Mouse (Mus musculus) left cerebral cortex, adult 2 months (tissue): ENCODE data around the gene Inip. TPM values are rescaled to one million over a fixed set of nuclear protein-coding genes. Genes with fewer than 3 reads are reported as not detected.

ENCODE experiments used
- DNase-seq, 2 experiments: peaks; one replicate each; pipeline ENCODE4 v3.0.0; 2021 to 2022; ENCODE audit warnings: low spot score in 2 of 2, mixed read lengths in 1 of 2; ENCODE audit errors: extremely low spot score in 1 of 2
- H3K27ac ChIP-seq: fragments of 200-600 bp; 2 replicates; pipeline ENCODE4 v1.8.1; 2022
- H3K4me3 ChIP-seq: fragments of 200-600 bp; 2 replicates; pipeline ENCODE4 v1.8.1; 2022
- CTCF ChIP-seq: fragments of 200-600 bp; IDR thresholded peaks from 2 replicates; pipeline ENCODE4 v1.8.1; 2022; ENCODE audit warnings: antibody characterized with exemption, mild to moderate bottlenecking, moderate library complexity
- intact Hi-C: fragments of 180-260 bp; cut with DNase I; formaldehyde crosslinking; loops from one replicate; pipeline ENCODE4 v1.15.1; 2025
- total RNA-seq, 2 experiments: library from RNA; stranded (reverse); gene quantifications; 2 replicates each; pipeline ENCODE4 v1.2.3; 2021

The Inip gene
- total RNA-seq, 2 experiments from 2014 or later: 22.3 to 23.1 TPM

DNA sequence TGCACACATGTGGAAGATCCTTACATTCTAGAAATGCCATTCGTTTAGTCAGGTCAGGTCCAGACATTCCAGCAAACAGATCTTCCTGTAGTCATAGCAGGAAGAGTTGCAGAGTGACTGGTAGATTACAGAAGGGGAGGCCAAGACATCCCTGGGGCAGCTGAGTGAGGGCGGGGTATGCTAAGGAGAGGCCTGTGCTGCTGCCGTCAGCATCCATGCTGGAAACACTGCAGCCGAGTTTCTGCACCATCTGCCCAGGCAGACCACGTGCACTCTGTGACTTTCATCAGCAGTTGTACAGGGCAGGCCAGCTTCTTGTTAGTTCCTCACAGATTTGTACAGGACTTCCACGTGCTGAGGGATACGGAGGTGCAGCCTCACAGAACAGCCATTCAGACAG, 22.1 kb upstream of the Inip start:
- no peak overlapping the region for H3K4me3 ChIP-seq
- intact Hi-C loops: no loop called here
- no peak for TF ChIP-seq CTCF
- DNase-seq: peak; percentile 33 to 43
- H3K27ac ChIP-seq: no peak overlapping the region; the same call in 1 of the 2 replicates

GRCm38 (mm10) chr4:59822119-59822518, 20.7 kb upstream of the Inip start:
- no peak overlapping the region for H3K4me3 ChIP-seq
- intact Hi-C loops: no loop called here
- no peak for TF ChIP-seq CTCF
- no peak for DNase-seq
- no peak overlapping the region for H3K27ac ChIP-seq

DNA sequence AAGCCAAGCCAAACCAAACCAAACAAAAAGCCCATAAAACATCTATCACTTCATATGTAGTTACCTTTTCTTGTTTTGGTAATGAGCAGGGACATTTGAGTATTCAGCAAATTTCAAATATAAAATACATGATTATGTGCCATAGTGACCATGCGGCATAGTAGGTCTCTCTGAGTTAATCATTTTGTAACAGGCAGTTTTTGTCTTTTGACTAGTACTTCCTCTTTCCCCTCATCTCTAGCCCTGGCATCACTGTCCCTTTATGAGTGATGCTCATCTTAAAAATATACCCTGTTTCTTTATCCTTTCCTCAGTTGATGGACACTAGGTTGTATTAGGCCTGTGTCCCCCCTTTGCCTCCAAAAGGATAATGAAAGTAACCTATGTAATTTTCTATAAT, 20.1 kb upstream of the Inip start:
- intact Hi-C loops: no loop called here
- DNase-seq: no peak
- no peak overlapping the region for H3K4me3 ChIP-seq
- H3K27ac ChIP-seq: no peak overlapping the region
- no peak for TF ChIP-seq CTCF

- no peak overlapping the region for H3K4me3 ChIP-seq
- DNase-seq: no peak
- no peak overlapping the region for H3K27ac ChIP-seq
- no peak for TF ChIP-seq CTCF
- intact Hi-C loops: no loop called here
These were observed 18.2 kb upstream of the Inip start for GRCm38 (mm10) chr4:59819477-59820022.

DNA sequence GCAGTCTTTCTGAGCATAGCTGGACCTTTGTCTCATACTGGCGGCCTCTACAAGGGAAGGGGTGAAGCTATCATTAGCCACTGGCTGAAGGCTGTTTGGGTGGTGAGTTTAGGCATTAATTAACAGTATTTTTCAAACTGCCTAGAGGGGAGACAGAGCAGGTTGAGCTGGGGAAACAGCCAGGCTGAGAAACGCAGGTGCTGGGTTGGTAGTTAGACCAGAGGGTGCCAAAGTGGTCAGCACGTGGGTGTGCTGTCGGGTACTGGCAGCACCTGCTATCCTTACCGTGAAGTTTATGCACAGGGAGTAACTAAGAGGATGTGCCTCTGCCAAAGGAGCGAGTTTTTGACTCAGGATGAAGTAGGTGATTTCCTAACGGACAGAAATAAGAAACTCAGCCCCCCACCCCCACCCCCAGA, 17.7 kb upstream of the Inip start:
- no peak overlapping the region for H3K4me3 ChIP-seq
- H3K27ac ChIP-seq: peak overlapping the region; percentile 29; the same call in 1 of the 2 replicates
- DNase-seq: no peak
- no peak for TF ChIP-seq CTCF
- intact Hi-C loops: no loop called here

DNA sequence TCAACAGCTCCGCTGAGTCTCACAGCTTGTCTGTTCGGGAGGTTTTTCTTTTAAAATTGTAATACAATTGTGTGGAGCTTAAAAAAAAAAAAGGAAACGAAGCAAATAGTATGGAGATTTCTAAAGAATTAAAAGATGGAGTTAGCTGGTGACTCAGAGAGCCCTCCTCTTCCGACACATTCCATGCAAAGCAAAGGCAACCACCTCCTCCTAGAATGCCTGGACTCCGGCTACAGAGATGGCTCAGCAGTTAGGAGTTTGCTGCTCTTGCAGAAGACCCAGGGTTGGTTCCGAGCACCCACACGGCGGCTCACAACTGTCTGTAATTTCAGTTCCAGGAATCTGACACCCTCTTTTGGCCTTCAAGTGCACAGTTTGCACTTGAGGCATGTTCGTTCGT, 17.1 kb upstream of the Inip start:
- peak overlapping the region; percentile 44 for H3K27ac ChIP-seq
- TF ChIP-seq CTCF: no peak
- peak in 1 of 2 experiments; percentile 41 for DNase-seq
- intact Hi-C loops: no loop called here
- H3K4me3 ChIP-seq: no peak overlapping the region

DNA sequence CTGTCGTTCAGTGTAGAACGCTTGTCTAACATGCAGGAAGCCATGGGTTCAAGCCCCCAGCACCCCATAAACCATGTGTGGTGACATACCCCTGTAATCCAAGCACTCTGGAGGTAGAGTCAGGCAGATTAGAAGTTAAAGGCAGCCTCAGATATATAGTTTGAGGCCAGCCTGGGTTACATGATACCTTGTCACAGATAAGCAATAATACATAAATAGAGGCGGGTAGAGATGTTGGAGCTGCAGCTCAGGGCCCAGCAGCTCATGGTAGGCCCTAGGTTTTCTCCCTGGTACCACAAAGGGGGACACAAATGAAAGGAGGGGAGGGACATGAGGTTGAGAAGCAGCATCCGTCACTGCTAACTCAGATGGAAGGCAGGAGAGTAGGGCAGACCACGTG, 16.4 kb upstream of the Inip start:
- Histone ChIP-seq H3K4me3 (no peak overlapping the region), H3K27ac (peak overlapping the region; percentile 44)
- no peak for TF ChIP-seq CTCF
- intact Hi-C loops: no loop called here
- no peak for DNase-seq

DNA sequence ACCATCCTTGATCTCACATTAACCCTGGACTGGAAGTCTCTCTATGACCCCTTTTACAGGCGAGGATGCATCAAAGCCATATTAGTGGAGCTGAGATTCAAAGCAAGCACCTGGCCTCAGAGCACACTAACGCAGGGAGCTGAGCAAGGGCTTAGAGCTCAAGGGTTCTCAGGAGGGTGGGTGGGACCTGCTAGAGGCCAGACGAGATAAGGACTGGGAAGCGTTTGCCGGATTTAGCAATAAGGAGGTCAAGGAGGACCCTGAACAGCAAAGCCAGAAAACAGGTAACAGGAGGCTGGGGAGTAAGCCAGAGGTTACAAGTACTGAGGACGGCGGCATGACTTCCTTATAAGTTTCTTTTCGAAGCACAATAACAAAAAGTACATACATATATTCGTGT, 15.1 kb upstream of the Inip start:
- intact Hi-C loops: no loop called here
- no peak for TF ChIP-seq CTCF
- Histone ChIP-seq H3K4me3 (no peak overlapping the region), H3K27ac (no peak overlapping the region)
- DNase-seq: no peak

DNA sequence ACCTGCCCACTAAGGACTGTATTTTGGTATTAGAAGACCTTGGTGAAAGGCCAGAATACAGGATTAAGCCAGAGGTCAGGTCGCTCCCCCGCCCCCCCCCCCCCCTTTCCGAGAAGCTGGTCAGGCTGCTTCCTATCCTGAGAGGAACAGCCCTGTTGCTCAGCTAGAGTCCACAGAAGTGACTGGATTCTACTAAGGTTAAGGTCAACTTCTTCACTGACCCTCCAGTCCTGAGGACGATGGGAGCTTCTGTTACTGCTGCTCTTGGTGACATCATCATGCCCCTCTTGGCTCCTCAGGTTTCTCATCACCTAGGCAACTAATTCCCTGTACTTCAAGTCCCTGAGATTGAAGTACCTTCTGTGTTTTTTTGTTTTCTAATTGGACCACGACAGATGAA, 14.6 kb upstream of the Inip start:
- H3K27ac ChIP-seq: no peak overlapping the region
- DNase-seq: no peak
- no peak overlapping the region for H3K4me3 ChIP-seq
- intact Hi-C loops: no loop called here
- no peak for TF ChIP-seq CTCF

GRCm38 (mm10) chr4:59815121-59815810, 13.9 kb upstream of the Inip start:
- TF ChIP-seq CTCF: no peak
- peak in 1 of 2 experiments; percentile 45 for DNase-seq
- H3K27ac ChIP-seq: no peak overlapping the region; the same call in 1 of the 2 replicates
- intact Hi-C loops: loop anchor here (2.0 kb wide), 1 partner anchor 14 kb away; no protein-coding TSS in a partner anchor
- no peak overlapping the region for H3K4me3 ChIP-seq

DNA sequence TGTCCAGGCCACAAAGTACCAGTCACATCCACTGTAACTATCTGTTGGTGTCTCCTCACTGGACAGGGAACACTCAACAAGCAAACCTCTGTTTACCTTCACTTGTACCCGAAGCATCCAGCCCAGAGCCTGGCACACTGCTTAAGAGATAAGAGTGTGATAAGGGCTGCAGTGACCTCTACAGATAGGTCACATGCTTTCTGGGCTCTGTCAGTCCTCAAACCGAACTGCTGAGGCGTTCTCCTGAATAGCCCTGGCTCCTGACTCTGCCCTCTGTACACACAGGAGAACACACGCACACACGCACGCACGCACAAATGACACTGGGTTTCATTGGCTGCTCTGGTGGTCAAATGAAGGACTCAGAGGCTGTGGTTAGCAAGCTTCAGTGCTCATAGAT, 12.7 kb upstream of the Inip start:
- no peak for TF ChIP-seq CTCF
- Histone ChIP-seq H3K4me3 (no peak overlapping the region), H3K27ac (no peak overlapping the region)
- DNase-seq: no peak
- intact Hi-C loops: loop anchor here (2.0 kb wide), 1 partner anchor 15 kb away; no protein-coding TSS in a partner anchor

- no peak overlapping the region for H3K4me3 ChIP-seq
These were observed 7.0 kb upstream of the Inip start for GRCm38 (mm10) chr4:59808396-59808795.

More at GRCm38 (mm10) chr4:59808396-59808795, 7.0 kb upstream of the Inip start:
- H3K27ac ChIP-seq: no peak overlapping the region
- intact Hi-C loops: loop anchor here (5.0 kb wide), 1 partner anchor 39 kb away; no protein-coding TSS in a partner anchor
- DNase-seq: no peak
- TF ChIP-seq CTCF: peak; percentile 31
